Mouse (Mus musculus) left cerebral cortex, adult 9 months (tissue): ENCODE measurements around the gene Edf1.

Source experiments
- DNase-seq, 2 experiments: peaks; one replicate each; pipeline ENCODE4 v3.0.0; 2022; ENCODE audit warnings: low spot score in 2 of 2

Gene Edf1

GRCm38 (mm10) chr2:25561946-25562345, 4.3 kb downstream of the Edf1 start:
- DNase-seq = no peak

GRCm38 (mm10) chr2:25565741-25566140, 8.1 kb downstream of the Edf1 start:
- DNase-seq = no peak

GRCm38 (mm10) chr2:25566558-25566957, 8.9 kb downstream of the Edf1 start:
- DNase-seq = no peak

- no peak for DNase-seq
Observed at GRCm38 (mm10) chr2:25568473-25569019, 10.9 kb downstream of the Edf1 start.

GRCm38 (mm10) chr2:25569323-25569722, 11.7 kb downstream of the Edf1 start:
- DNase-seq = no peak

- no peak for DNase-seq
Observed at GRCm38 (mm10) chr2:25571221-25571620, 13.6 kb downstream of the Edf1 start.

- DNase-seq = no peak
Observed at GRCm38 (mm10) chr2:25573068-25573467, 15.4 kb downstream of the Edf1 start.

GRCm38 (mm10) chr2:25574136-25574535, 16.5 kb downstream of the Edf1 start:
- DNase-seq = no peak

GRCm38 (mm10) chr2:25574579-25575431, 17.2 kb downstream of the Edf1 start, which contains the start of the genes Mamdc4 and Phpt1:
TSS of gene Mamdc4 (minus strand) at chr2:25574845.
TSS of gene Phpt1 (minus strand) at chr2:25575224.
- DNase-seq = peak; percentile 95 to 98

- peak in 1 of 2 experiments; percentile 59 for DNase-seq
Observed at GRCm38 (mm10) chr2:25575432-25576027, 17.9 kb downstream of the Edf1 start.

- peak in 1 of 2 experiments; percentile 64 for DNase-seq
Observed at GRCm38 (mm10) chr2:25576028-25576850, 18.6 kb downstream of the Edf1 start.

- no peak for DNase-seq
Observed at GRCm38 (mm10) chr2:25576965-25577891, 19.6 kb downstream of the Edf1 start.

- DNase-seq = no peak
Observed at GRCm38 (mm10) chr2:25577951-25578795, 20.5 kb downstream of the Edf1 start.

- no peak for DNase-seq
Observed at GRCm38 (mm10) chr2:25578796-25579736, 21.4 kb downstream of the Edf1 start.

- DNase-seq = peak in 1 of 2 experiments; percentile 75
Observed at GRCm38 (mm10) chr2:25579737-25580460, 22.3 kb downstream of the Edf1 start.

- peak in 1 of 2 experiments; percentile 50 for DNase-seq
Observed at GRCm38 (mm10) chr2:25580621-25581101, 23.0 kb downstream of the Edf1 start.

- DNase-seq = peak in 1 of 2 experiments; percentile 78
Observed at GRCm38 (mm10) chr2:25581294-25581864, 23.7 kb downstream of the Edf1 start, which contains the start of gene Ajm1. TSS of gene Ajm1 (minus strand) at chr2:25581757.
